8 mouse cellular contexts compared by ENCODE assay signal in genomic region chrX:53607242-53608121, GRCm38 (mm10). TPM values are rescaled to one million over a fixed set of nuclear protein-coding genes. Genes with fewer than 3 reads are reported as not detected.
A peak's percentile ranks its signal among the peaks of the same experiment; 100 is the strongest.
DNase-seq lines count a peak whose midpoint lies in the region; ATAC-seq and TF ChIP-seq lines count a peak whose summit lies in the region.

Gene Rtl8c (plus strand): TSS chrX:53608032.

- peak; percentile 96 for ATAC-seq in forebrain, embryonic 16.5 days
- ATAC-seq in liver, embryonic 13.5 days (ENCODE audit: low read depth), result no peak

- TF ChIP-seq CTCF in E14TG2a.4 (conservative IDR thresholded peaks at IDR 0.05; ENCODE audit: low read length), result no peak
- no peak for TF ChIP-seq CTCF in testis, adult 2 months (IDR thresholded peaks at IDR 0.05; ENCODE audit: control insufficient read depth, insufficient read depth, insufficient replicate concordance, low read depth, low read length)

- H3K4me2 ChIP-seq in forebrain, embryonic 16.5 days (ENCODE audit: low read length), result peak within 1 kb of the TSS; percentile 49
- peak within 1 kb of the TSS; percentile 47 for H3K4me2 ChIP-seq in liver, embryonic 13.5 days

- H3K4me3 ChIP-seq in E14TG2a.4 (replicated peaks; ENCODE audit: low read length), result peak within 1 kb of the TSS; percentile 26; the same call in 1 of the 2 replicates
- peak within 1 kb of the TSS; percentile 55 for H3K4me3 ChIP-seq in forebrain, embryonic 16.5 days (replicated peaks; ENCODE audit: low read length)
- H3K4me3 ChIP-seq in liver, embryonic 13.5 days (replicated peaks), result peak within 1 kb of the TSS; percentile 35
- peak within 1 kb of the TSS; percentile 78 for H3K4me3 ChIP-seq in testis, adult 2 months (ENCODE audit: control insufficient read depth, low read depth, low read length)

- H3K9me3 ChIP-seq in E14TG2a.4 (ENCODE audit: low read length), result no peaks in the 10 kb centered on the region
- H3K9me3 ChIP-seq in forebrain, embryonic 16.5 days (ENCODE audit: control insufficient read depth, low read length), result no peaks in the 10 kb centered on the region
- H3K9me3 ChIP-seq in liver, embryonic 13.5 days (replicated peaks), result no peaks in the 10 kb centered on the region

- peak; percentile 79 for DNase-seq in cerebellum, adult 11-12 months
- peak; percentile 58 to 64 for DNase-seq in heart, postnatal 10 days
- DNase-seq in kidney, postnatal 36 days, result peak; percentile 54 to 75
- peak; percentile 1 for DNase-seq in liver, embryonic 13.5 days
- DNase-seq in natural killer cell, adult 2 months (ENCODE audit: low spot score in 2 of 2), result peak; percentile 14 to 31

- no peaks in the 10 kb centered on the region for H3K27me3 ChIP-seq in E14TG2a.4 (ENCODE audit: insufficient read depth, low read length)
- H3K27me3 ChIP-seq in forebrain, embryonic 16.5 days (replicated peaks; ENCODE audit: control insufficient read depth, insufficient read depth, low read length), result no peaks in the 10 kb centered on the region
- H3K27me3 ChIP-seq in liver, embryonic 13.5 days, result no peaks in the 10 kb centered on the region
- no peaks in the 10 kb centered on the region for H3K27me3 ChIP-seq in testis, adult 2 months (ENCODE audit: control insufficient read depth, insufficient read depth, low read length)

- 23% methylated on average over 20 of the region's 20 CpGs for WGBS in forebrain, embryonic 16.5 days
- 27% methylated on average over 20 of the region's 20 CpGs for WGBS in liver, embryonic 13.5 days (ENCODE audit: insufficient replicate concordance)

- TF ChIP-seq POLR2A in testis, adult 2 months (IDR thresholded peaks at IDR 0.05; ENCODE audit: control insufficient read depth, low read depth, low read length), result no peak

- H3K27ac ChIP-seq in forebrain, embryonic 16.5 days (ENCODE audit: low read length), result peak within 1 kb of the TSS; percentile 55
- no peak within 1 kb of the TSS for H3K27ac ChIP-seq in liver, embryonic 13.5 days
- no peak within 1 kb of the TSS for H3K27ac ChIP-seq in testis, adult 2 months (ENCODE audit: control insufficient read depth, insufficient read depth, low read depth, low read length)

- H3K4me1 ChIP-seq in E14TG2a.4 (replicated peaks; ENCODE audit: low read depth, low read length), result no peaks in the 10 kb centered on the region
- no peaks in the 10 kb centered on the region for H3K4me1 ChIP-seq in forebrain, embryonic 16.5 days (replicated peaks; ENCODE audit: control insufficient read depth, insufficient read depth, low read length)
- no peaks in the 10 kb centered on the region for H3K4me1 ChIP-seq in liver, embryonic 13.5 days (replicated peaks)
- peaks cover 4% of the 10 kb centered on the region; the same call in 1 of the 2 replicates for H3K4me1 ChIP-seq in testis, adult 2 months (ENCODE audit: control insufficient read depth, insufficient read depth, low read length)

- intact Hi-C loops in heart, postnatal 10 days (cut with DNase I), result loop anchor here (5.0 kb wide), 2 partner anchors 65 to 190 kb away; partner anchors contain the start of genes Rtl8b and Xlr

- H3K9ac ChIP-seq in forebrain, embryonic 16.5 days (replicated peaks; ENCODE audit: low read depth, low read length), result peak within 1 kb of the TSS; percentile 62
- H3K9ac ChIP-seq in liver, embryonic 13.5 days, result no peak within 1 kb of the TSS

- no peaks in the 10 kb centered on the region for H3K36me3 ChIP-seq in E14TG2a.4 (ENCODE audit: insufficient read depth, low read length)
- H3K36me3 ChIP-seq in forebrain, embryonic 16.5 days (ENCODE audit: control insufficient read depth, insufficient read depth), result no peaks in the 10 kb centered on the region
- no peaks in the 10 kb centered on the region for H3K36me3 ChIP-seq in liver, embryonic 13.5 days
- H3K36me3 ChIP-seq in testis, adult 2 months (ENCODE audit: control insufficient read depth, insufficient read depth, low read length), result no peaks in the 10 kb centered on the region

RNA-seq across cellular contexts. Expression of gene Rtl8c, which starts in this region (rescaled TPM):
- polyA plus RNA-seq in forebrain, embryonic 16.5 days (2015; fragmentation: Nextera tagmentation; extraction: Ambion mirVana), result 87.0 and 116 TPM in 2 replicates
- total RNA-seq in heart, postnatal 10 days (2021), result 10 to 100 TPM; 30.4 to 34.3 TPM
- polyA plus RNA-seq in liver, embryonic 13.5 days (2015; fragmentation: Nextera tagmentation; extraction: Ambion mirVana), result 2.1 and 2.9 TPM in 2 replicates
- polyA plus RNA-seq in testis, adult 2 months (2012; rRNA removed), result 2.0 and 3.7 TPM in 2 replicates

Comparison
In these comparisons a context has a peak if more than half of its experiments do, and no peak if none do; other contexts are left out.
1. RNA of gene Rtl8c (polyA plus RNA-seq): 87.0 to 116 TPM in forebrain, embryonic 16.5 days; 2.0 to 3.7 TPM in testis, adult 2 months and 2.1 to 2.9 TPM in liver, embryonic 13.5 days; every median in the first group is over 10 times any median in the second.
2. H3K4me3 ChIP-seq: peak in every context shown above with its lines; median percentile 78 in testis, adult 2 months; 55 in forebrain, embryonic 16.5 days; 35 in liver, embryonic 13.5 days; 26 in E14TG2a.4.
3. DNase-seq: peak in every context shown above with its lines; median percentile 79 in cerebellum, adult 11-12 months; 64 in kidney, postnatal 36 days; 61 in heart, postnatal 10 days; 22 in natural killer cell, adult 2 months; 1 in liver, embryonic 13.5 days.